Mouse (Mus musculus): ENCODE measurements at regions not wholly inside any gene's neighbourhood (a gene's known extent, or its start where the extent isn't known, plus 50 kb on each side); places are given as distances from the start of the nearest gene placed in this dataset.

DNA sequence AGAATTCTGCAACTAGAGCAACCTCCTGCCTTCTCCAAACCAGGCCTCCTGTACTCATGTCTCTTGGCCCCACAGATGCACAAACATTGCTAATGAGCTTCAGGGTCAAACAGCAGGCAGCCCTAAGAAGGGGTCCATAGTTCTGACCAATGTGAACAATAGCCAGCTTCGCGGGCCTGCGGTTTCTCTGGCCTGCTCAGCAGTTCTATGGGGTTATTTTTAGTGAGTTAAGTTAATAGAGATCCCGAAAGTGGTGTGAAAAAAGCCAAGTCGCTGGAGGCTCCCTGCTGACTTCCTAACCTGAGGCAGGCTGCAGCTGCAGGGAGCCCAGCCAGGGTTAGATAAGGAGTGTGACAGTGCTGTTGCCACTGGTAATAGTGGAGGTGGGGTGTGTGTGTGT is 106.6 kb downstream of the Pdcd6ip start:
- DNase-seq (ENCODE audit: low spot score in 2 of 2), result no peak

DNA sequence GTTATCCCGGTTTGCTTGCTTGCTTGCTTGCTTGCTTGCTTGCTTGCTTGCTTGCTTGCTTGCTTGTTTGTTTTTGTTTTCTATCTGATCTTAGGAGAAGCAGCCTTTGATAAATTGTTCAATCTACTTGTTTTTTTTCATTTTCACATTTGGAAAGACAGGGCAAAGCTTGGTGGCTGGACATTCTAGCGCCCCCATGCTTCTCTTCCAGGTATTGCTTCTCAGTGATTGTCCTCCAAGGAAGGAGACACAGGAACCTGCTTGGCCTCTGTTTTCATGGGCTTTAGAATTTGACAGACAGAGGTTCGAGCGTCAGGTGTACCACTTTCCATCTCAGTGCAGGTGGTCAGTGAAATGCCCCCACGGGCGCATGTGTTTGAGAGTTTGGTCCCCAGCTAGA is 120.8 kb downstream of the Pdcd6ip start:
- DNase-seq (ENCODE audit: low spot score in 2 of 2), result no peak

GRCm38 (mm10) chr9:113586477-113586876 is 121.6 kb downstream of the Pdcd6ip start:
- DNase-seq (ENCODE audit: low spot score in 2 of 2), result no peak

- DNase-seq (ENCODE audit: low spot score in 2 of 2), result no peak
These were observed 129.8 kb downstream of the Pdcd6ip start for GRCm38 (mm10) chr9:113578221-113578620.

DNA sequence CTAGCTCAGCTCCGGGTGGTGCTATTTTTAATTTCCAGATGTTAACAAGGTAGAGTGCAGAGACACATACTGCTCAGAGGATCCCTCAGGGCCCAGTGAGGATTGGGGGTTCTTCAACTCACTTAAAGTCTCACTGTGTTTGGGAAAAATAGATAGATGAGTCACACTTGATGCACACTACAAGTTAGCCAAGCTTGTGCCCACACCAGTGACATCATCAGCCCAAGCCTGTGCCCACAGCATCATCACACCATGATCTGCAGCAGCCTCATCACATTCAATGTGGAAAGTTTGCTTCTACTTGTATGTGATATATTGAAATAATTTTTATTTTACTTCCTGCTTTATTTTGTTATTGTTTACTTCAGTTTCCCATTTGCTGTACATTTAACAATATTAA is 139.2 kb downstream of the Pdcd6ip start:
- no peak for DNase-seq (ENCODE audit: low spot score in 2 of 2)

DNA sequence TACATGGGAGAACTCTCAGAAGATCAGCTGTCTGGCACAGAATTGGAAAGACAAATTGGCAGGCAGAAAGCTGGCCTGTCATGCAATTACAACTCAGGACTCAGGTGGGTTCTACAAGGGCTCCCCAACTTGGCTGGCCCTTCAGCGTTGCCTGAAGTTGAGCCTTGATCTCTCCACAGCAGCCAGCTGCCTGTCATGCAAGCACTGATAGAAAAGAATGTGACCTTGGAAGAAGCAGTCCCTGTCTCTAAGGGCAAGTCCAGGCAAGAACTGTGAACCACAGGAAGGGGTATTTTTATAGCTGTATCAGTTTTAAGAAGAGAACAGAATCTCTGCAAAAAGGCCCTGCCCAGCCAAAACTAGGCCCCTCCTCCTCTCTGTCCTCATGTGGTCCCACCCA is 140.4 kb downstream of the Pdcd6ip start:
- DNase-seq (ENCODE audit: low spot score in 2 of 2), result no peak

DNA sequence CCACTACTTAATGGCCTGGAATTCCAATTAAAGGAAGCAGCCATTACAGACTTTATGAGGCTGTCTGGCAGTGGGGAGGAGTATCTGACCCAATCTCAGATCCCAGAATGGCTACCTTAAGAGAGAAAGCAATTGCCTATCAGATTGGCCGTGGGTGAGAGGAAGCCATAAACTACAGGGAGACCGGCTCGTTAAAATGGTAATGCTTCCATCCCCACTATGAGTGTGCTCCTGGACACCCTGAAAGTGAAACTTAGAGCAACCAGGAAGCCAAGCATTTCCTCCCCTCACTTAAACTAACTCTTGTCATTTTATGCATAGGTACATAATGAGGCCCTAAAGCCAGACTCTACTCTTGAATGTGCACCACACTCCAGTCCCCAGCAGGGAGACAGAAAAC is 141.4 kb downstream of the Pdcd6ip start:
- no peak for DNase-seq (ENCODE audit: low spot score in 2 of 2)

- no peak for DNase-seq (ENCODE audit: low spot score in 2 of 2)
These were observed 154.1 kb downstream of the Pdcd6ip start for GRCm38 (mm10) chr9:113553911-113554310.

- no peak for DNase-seq (ENCODE audit: low spot score in 2 of 2)
These were observed 160.6 kb downstream of the Pdcd6ip start for GRCm38 (mm10) chr9:113547458-113547857.

DNA sequence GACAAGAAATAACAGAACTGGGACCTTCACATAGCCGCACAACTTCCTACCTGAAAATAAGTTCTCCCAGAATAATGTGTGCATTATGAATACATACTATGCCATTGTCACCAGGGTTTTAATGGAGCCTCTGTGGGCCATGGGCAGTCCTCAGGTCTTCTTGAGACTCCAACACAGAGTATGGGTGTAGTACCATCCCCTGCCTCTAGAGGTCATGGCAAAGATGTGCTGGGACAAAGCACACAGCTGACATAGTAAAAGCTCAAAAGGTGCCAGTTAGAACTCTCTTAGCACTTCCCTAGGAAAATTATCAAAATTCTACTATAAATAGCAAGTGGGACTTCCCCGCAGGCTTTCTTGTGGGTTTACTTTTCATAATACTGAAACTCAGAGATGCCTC is 179.5 kb downstream of the Pdcd6ip start:
- peak; percentile 20 to 42 for DNase-seq (ENCODE audit: low spot score in 2 of 2)

GRCm38 (mm10) chr9:113524307-113524706 is 183.8 kb downstream of the Pdcd6ip start:
- no peak for DNase-seq (ENCODE audit: low spot score in 2 of 2)

GRCm38 (mm10) chr9:113523173-113523572 is 184.9 kb downstream of the Pdcd6ip start:
- DNase-seq (ENCODE audit: low spot score in 2 of 2), result no peak

- DNase-seq (ENCODE audit: low spot score in 2 of 2), result no peak
These were observed 188.3 kb downstream of the Pdcd6ip start for GRCm38 (mm10) chr9:113519727-113520126.

- no peak for DNase-seq (ENCODE audit: low spot score in 2 of 2)
These were observed 189.6 kb downstream of the Pdcd6ip start for GRCm38 (mm10) chr9:113518482-113518881.

DNA sequence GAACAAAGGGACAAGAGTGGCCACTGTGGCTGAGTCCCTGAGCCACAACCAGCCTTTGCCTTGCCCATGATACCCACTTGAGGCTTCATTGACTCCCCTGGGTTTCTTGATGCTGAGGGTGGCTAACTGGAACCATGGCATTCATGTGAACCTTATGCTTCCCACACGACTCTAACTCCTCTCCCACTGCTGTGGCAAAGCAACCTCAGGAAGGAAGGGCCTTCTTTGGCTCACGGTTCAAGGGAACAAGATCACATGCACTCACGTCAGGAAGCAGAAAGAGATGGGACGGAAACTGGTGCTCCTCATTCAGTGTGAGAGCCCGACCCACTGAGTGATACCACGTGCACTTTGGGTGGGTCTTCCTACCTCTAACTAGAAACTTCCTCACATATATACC is 190.3 kb downstream of the Pdcd6ip start:
- no peak for DNase-seq (ENCODE audit: low spot score in 2 of 2)

GRCm38 (mm10) chr9:113515703-113516020 is 192.4 kb downstream of the Pdcd6ip start:
- no peak for DNase-seq (ENCODE audit: low spot score in 2 of 2)

GRCm38 (mm10) chr9:113514846-113515702 is 193.0 kb downstream of the Pdcd6ip start:
- DNase-seq (ENCODE audit: low spot score in 2 of 2), result no peak

GRCm38 (mm10) chr9:113511302-113511701 is 196.8 kb downstream of the Pdcd6ip start:
- no peak for DNase-seq (ENCODE audit: low spot score in 2 of 2)

DNA sequence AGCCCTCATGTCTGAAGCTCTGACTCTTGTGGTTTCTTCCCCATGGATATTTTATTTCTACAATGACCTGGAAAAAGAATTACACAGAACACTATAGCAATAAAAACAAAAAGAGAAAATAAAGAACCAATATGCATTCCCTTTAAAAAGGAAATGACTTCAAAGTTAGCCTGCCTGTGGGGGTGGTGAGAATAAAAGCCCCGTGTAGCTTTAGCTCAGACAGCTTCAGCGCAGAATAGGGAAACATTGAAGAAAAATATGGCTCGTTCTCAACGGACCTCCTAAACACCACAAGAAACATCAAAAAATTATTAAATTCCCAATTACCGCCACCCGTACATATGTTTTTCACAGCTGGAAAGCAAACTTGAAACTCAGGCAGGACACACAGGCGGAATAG is 198.7 kb downstream of the Pdcd6ip start:
- DNase-seq (ENCODE audit: low spot score in 2 of 2), result no peak

DNA sequence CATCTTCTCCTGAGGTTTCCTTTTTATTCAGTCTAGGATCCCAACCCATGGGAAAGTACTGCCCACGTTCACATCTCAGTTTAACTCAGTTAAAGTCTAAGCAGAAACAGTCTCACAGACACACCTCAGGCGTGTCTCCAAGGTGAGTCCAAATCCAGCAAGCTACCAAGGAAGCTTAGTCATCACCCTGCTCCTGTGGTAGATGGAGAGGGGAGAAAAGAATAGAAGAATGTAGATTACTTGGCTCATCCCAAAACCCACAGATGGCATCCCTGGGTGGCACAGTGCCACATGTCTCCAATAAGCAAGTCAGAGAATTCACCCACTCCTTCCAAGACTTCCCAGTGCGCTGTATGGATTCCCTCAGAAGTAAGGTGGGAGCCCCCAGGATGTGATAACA is 199.2 kb downstream of the Pdcd6ip start:
- DNase-seq (ENCODE audit: low spot score in 2 of 2), result no peak

- no peak for DNase-seq (ENCODE audit: low spot score in 2 of 2)
These were observed 200.2 kb downstream of the Pdcd6ip start for GRCm38 (mm10) chr9:113507561-113508460.

DNA sequence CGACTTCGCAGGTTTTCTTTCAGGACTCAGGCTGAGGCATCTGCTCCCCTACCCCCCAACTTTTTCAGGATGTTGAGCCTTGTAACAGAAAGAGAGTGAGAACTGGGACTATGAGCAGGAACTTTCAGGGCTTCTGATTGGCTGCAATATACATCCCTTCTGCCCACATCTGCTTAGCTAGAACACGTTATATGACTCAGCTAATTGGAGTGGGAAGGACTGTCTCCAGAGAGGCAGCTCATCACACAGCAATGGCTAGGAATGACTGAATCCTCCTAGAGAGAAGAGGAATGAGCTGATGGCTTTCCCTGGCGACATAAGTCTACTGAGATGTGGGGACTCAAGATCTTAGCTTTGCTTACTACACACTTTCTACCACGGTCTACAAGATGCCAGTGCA is 208.8 kb downstream of the Pdcd6ip start:
- no peak for DNase-seq (ENCODE audit: low spot score in 2 of 2)

DNA sequence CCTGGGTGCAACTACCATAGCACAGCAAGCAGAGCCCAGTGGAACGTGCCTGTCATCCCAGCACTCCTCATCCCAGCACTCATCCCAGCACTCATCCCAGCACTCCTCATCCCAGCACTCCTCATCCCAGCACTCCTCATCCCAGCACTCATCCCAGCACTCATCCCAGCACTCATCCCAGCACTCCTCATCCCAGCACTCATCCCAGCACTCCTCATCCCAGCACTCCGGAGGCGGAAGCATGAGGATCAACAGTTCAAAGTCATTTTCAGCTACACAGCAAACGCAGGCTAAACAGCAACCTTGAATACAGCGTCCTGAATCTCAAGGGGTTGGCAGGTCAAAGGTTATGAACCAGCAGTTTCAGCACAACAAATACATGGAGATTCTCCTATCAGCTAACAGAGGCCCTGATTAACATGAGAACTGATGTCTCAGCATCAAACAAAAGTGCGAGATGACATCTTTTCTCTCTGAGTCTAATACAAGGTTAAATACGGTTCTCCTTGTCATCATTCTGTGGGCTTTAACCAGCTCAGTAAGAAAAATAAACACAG is 211.8 kb downstream of the Pdcd6ip start:
- no peak for DNase-seq (ENCODE audit: low spot score in 2 of 2)
